Mouse (Mus musculus): ENCODE results near the gene Lpp.

Lpp gene

GRCm38 (mm10) chr16:24502295-24502823 is 109.1 kb downstream of the Lpp start:
- no peak for DNase-seq (ENCODE audit: low read depth)

DNA sequence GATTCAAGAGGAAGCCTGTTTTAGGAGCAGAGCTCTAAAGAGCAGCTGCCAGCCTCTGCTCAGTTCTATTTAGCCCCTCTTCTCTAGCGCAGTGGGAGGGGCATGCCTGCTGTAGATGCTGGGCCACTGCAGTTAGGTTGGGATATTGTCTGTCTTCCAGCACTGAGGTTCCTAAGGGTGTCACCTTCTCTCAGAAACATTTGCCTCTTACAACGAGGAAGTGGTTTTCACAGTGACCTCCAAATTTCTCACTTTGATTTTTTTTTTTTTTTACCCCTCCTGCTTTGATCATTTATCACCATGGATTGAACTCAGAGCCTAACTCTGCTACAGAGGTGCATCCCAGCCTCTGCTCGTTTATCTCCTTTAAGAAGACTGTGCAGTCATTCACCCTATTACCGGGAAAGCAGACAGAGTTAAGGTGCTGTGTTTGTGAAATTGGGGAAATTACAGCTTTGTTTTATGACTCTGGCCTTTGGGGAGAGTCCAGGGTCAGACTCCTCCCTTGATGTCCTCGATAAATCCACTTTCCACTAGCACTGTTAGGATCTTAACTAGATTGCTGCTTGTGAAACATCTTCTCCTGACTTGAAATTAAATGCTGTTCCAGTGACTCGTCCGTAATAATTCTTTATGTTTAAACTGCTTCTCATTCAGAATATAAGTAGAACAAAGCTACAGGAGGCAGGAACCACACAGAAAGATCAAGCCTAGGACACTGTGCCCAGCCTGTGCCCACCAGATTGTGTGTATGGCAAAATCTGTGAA is 111.7 kb downstream of the Lpp start:
- peak; percentile 33 for DNase-seq (ENCODE audit: low read depth)

GRCm38 (mm10) chr16:24506237-24506636 is 112.9 kb downstream of the Lpp start:
- DNase-seq (ENCODE audit: low read depth), result peak; percentile 24

GRCm38 (mm10) chr16:24506740-24507139 is 113.4 kb downstream of the Lpp start:
- peak; percentile 66 for DNase-seq (ENCODE audit: low read depth)

GRCm38 (mm10) chr16:24507927-24508540 is 114.7 kb downstream of the Lpp start:
- DNase-seq (ENCODE audit: low read depth), result peak; percentile 25

- no peak for DNase-seq (ENCODE audit: low read depth)
Measured at GRCm38 (mm10) chr16:24509100-24509812, 115.9 kb downstream of the Lpp start.

GRCm38 (mm10) chr16:24509813-24510166 is 116.5 kb downstream of the Lpp start:
- DNase-seq (ENCODE audit: low read depth), result no peak

- peak; percentile 35 for DNase-seq (ENCODE audit: low read depth)
Measured at GRCm38 (mm10) chr16:24513228-24513627, 119.9 kb downstream of the Lpp start.

DNA sequence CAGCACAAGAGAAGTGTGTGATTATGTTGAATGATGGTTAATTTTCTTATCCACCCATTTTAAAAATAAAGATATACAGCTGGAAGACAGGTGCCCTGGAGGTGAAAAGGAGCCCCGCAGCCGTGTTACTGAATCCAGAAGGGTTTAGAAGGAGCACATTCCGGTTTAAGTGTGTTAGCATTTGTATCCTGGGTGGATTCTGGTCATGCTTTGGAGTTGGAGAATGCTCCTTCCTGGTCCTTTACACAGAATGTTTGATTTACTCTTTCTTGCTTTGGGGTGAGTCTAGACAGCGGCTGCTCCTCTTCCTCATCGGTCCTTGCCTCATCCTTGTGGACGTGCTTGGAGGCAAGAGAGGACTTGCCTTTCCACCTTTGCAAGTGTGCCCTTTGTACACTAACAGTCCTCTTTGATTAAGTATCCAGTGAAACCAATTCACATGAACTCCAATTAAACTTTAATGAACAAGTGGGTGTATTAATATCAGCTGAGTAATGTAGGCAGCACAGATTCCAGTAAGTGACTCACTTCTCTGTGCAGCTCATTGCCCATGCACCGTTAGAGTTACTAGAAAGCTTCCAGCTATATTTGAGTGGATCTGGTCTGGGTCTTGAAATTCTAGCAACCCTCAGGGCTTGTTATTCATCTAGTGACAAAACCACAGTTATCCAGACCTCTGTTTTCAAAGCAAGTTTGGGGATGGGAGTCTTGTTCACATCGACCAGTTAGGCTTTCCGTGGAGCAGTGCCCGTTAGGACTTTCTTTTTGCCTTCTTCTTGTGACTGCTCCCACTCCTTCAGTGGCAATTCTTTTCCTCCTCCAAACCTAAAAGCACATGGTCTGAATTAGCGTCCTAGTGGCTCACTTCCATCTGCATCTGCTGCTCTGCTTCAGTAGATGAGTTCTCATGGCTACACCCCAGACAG is 121.8 kb downstream of the Lpp start:
- no peak for DNase-seq (ENCODE audit: low read depth)

DNA sequence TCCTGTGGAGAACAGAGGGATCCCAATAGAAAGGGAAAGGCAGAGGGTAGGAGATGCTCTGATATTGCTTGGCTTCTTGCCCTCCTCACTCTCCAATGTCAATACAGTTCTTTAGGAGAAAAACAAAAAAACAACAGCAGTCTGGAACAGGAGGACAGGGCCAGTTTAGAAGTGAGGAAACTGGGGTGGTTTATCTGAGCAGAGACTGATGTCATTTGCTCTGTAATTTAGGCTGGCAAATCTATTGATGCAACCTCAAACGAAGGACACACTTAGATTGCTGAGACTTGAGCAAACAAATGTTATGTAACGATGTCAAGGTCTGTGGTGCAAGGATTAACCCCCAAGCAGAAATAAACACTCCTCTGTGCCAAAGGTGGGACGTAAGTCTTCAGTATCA is 123.7 kb downstream of the Lpp start:
- no peak for DNase-seq (ENCODE audit: low read depth)

GRCm38 (mm10) chr16:24517501-24518042 is 124.3 kb downstream of the Lpp start:
- DNase-seq (ENCODE audit: low read depth), result peak; percentile 21

DNA sequence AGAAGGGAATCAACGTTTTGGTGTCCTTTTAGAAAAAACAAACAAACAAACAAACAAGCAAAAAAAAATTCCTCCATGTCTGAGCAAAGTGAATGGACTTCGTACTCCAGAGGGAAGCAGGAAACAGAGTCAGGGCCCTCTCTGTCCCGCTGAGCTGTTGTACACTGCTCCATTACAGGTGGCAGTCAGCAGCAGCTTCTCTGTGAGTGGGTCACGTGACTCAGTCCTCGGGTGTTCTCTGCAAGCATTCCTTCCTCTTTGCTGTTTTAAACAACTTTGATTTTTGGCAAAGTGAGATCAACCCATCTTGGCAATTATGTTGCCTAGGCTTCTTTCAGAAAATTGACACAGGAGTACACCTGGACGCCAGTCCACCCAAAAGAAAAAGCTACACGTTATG is 125.5 kb downstream of the Lpp start:
- peak; percentile 34 for DNase-seq (ENCODE audit: low read depth)

- DNase-seq (ENCODE audit: low read depth), result peak; percentile 52
Measured at GRCm38 (mm10) chr16:24527219-24527618, 133.9 kb downstream of the Lpp start.

- DNase-seq (ENCODE audit: low read depth), result no peak
Measured at GRCm38 (mm10) chr16:24531681-24532080, 138.4 kb downstream of the Lpp start.

DNA sequence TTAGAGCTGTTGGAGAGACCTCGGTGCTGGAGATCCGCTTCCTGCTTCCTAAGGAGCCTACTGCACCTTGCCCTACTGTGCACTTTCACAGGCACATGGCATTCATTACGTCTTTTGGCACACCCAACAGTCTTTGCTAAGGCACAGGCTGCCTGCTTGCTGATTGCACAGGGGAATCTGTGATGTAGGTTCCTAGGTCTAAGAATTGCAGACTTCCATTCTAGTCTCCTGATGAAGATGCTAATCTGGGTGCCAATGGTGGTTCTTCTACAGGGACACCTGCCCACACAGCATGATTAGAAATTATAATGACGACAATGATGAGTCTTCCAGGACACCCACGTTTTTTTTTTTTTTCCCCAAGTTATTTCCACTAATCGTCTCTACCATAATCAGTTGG is 141.9 kb downstream of the Lpp start:
- no peak for DNase-seq (ENCODE audit: low read depth)

GRCm38 (mm10) chr16:24536261-24536660 is 143.0 kb downstream of the Lpp start:
- no peak for DNase-seq (ENCODE audit: low read depth)

DNA sequence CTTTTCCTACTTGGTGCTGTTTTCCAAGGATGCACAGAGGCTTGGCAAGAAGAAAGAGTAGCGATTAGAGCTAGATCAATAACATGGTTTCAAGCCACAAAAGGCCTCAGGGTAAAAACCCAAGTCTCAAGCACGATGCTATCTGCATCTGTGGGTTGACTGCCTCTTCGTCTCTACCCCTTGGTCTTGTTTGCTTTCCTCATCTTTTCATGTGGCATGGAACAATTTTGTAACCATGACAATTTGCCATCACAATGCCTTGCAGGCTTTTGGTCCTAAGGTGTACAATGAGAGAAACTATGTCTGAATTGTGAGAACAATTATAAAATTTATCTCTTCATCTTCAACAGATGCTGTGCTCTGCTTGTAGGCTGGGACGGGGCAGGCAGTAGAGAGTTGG is 145.7 kb downstream of the Lpp start:
- DNase-seq (ENCODE audit: low read depth), result peak; percentile 72

DNA sequence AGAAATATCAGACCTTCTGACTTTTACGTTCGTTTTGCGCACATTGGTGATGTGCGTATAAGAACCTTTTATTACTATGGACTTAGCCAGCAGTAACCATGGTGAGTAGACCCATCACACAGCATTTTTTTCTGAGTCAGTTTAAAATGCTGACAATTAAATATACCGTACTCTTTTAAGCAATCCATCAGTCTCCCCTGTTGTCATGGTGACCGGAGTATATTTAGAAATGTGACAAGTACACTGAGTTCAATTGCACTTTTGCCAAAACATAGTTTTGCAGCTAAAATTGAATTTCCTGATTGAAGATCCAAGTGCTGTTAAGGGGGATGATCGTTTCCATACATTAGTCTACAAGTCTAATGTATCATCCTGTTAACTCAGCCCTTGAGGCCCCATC is 149.6 kb downstream of the Lpp start:
- DNase-seq (ENCODE audit: low read depth), result no peak

- no peak for DNase-seq (ENCODE audit: low read depth)
Measured at GRCm38 (mm10) chr16:24545366-24545765, 152.1 kb downstream of the Lpp start.

DNA sequence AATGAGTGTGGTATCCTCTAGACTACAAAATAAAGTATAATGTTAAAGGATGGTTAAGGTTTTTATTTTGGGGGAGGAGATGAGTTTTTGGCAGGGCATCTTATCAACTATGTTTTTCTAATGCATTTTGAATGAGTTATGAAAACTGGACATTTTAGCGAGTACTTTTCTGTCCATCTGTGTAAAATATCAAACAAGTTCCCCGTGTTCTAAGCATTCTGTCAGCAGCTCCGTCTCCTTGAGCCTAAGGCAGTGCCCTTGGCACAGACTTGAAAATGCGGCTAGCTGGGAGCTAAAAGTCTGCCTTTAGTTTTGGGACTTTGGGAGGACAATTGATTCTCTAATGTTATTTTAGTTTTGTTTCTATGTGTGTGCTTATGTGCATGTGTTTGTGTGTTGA is 165.2 kb downstream of the Lpp start:
- no peak for DNase-seq (ENCODE audit: low read depth)

DNA sequence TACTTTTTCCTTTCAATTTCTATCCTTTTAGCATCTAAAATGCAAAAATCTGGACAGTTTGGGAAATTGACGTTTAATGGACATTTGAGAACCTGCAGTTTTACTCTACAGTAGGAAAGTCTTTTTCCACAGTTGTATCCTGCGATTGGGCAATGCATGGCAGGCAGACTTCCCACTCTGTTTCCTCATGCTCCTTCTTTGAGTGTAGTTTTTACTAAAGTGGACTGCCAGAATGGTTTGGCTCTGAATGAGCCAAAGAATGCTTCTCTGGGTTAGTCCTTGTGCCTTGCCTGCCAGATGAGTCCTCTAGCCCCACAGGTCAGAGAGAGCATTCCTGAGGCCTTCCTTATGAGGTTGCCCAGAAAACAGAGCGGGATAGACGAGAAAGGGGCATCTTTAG is 166.5 kb downstream of the Lpp start:
- no peak for DNase-seq (ENCODE audit: low read depth)

GRCm38 (mm10) chr16:24560998-24561397 is 167.7 kb downstream of the Lpp start:
- no peak for DNase-seq (ENCODE audit: low read depth)

Measured in induced T-regulatory cell, adult 2 months (primary cell).